Mouse (Mus musculus) forebrain, postnatal 0 days (tissue): ENCODE results near the gene Pdia5. TPM values are rescaled to one million over a fixed set of nuclear protein-coding genes. Genes with fewer than 3 reads are reported as not detected.

Experiments used
- ATAC-seq: fragments of 200-750 bp; cut with Nextera tagmentation; 2 replicates; pipeline ENCODE4 v1.8.0; 2017; ENCODE audit warnings: mild to moderate bottlenecking, moderate library complexity
- DNase-seq: peaks from one replicate; pipeline ENCODE4 v3.0.0-alpha.2; 2015
- H3K27ac ChIP-seq: fragments of 300-500 bp; sonication (generic); 2 replicates; pipeline ENCODE4 v1.5.1; 2014; ENCODE audit warnings: low read depth, mild to moderate bottlenecking, antibody characterized with exemption, low read length, moderate library complexity, mixed read lengths
- H3K27me3 ChIP-seq: fragments of 300-500 bp; sonication (generic); 2 replicates; pipeline ENCODE4 v1.6.1; 2014; ENCODE audit warnings: mild to moderate bottlenecking, low read length, mixed read lengths; ENCODE audit not compliant: insufficient read depth
- H3K36me3 ChIP-seq: fragments of 300-500 bp; sonication (generic); 2 replicates; pipeline ENCODE4 v1.6.1; 2014; ENCODE audit warnings: mild to moderate bottlenecking, moderate library complexity; ENCODE audit not compliant: insufficient read depth
- H3K4me1 ChIP-seq: fragments of 300-500 bp; sonication (generic); 2 replicates; pipeline ENCODE4 v1.6.1; 2014; ENCODE audit warnings: antibody characterized with exemption; ENCODE audit not compliant: insufficient read depth
- H3K4me2 ChIP-seq: fragments of 300-500 bp; sonication (generic); 2 replicates; pipeline ENCODE4 v1.6.1; 2014; ENCODE audit warnings: low read depth, mild to moderate bottlenecking, moderate library complexity
- H3K4me3 ChIP-seq: fragments of 300-500 bp; sonication (generic); 2 replicates; pipeline ENCODE4 v1.5.1; 2014; ENCODE audit warnings: low read depth, low read length, mixed read lengths
- H3K9ac ChIP-seq: fragments of 300-500 bp; sonication (generic); 2 replicates; pipeline ENCODE4 v1.6.1; 2014; ENCODE audit warnings: mild to moderate bottlenecking
- H3K9me3 ChIP-seq: fragments of 300-500 bp; sonication (generic); 2 replicates; pipeline ENCODE4 v1.6.1; 2016; ENCODE audit warnings: low read length
- CTCF ChIP-seq: sonication (generic); IDR thresholded peaks from 2 replicates; pipeline ENCODE4 v1.5.1; 2016; ENCODE audit warnings: antibody characterized with exemption, control low read depth, low read depth
- WGBS: fragments of 180-500 bp; shearing (Covaris S2); extraction: QIAGEN DNeasy Blood & Tissue Kit; methylation state at CpG from one replicate; pipeline ENCODE4 v1.1.7; 2014; 5-methylcytosine and 5-hydroxymethylcytosine counted together
- polyA plus RNA-seq: library from polyadenylated mRNA; unstranded; fragments of >200 nt; fragmentation: Nextera tagmentation; extraction: Ambion mirVana; gene quantifications from 2 replicates; pipeline ENCODE4 v1.2.1, GENCODE M21; 2015
- total RNA-seq: library from RNA; depleted of rRNA; stranded (reverse); fragments of >200 nt; gene quantifications from 2 replicates; pipeline ENCODE4 v1.2.3, GENCODE M21; 2014

Gene Pdia5
- total and polyA plus RNA-seq, 2 experiments from 2014 or later = 2.5 to 8.7 TPM

DNA sequence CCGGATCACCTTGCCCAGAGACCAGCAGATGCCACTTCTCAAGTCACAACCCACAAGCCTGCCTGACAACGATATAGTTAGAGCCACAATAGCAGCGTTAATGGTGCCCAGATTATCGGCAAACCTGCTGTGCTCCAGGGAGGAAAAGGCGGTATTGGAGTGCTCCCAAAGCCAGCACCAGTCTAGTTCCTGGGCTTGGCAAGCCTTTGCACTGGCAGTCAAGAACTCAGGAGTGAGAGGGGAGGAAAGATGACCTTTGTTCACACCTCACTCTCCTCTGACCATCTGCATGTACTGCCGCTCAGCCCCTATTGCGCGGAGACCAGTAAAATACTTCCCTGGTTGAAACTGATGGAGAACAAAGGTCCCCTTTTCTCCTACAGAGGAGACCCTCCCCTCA lies 19.7 kb downstream of the Pdia5 start:
- Histone ChIP-seq H3K9ac (no peak overlapping the region), H3K27ac (no peak overlapping the region), H3K27me3 (no peaks in the 10 kb centered on the region), H3K9me3 (no peaks in the 10 kb centered on the region), H3K4me3 (no peak overlapping the region), H3K36me3 (no peaks in the 10 kb centered on the region), H3K4me2 (no peak overlapping the region), H3K4me1 (no peaks in the 10 kb centered on the region; the same call in 1 of the 2 replicates)
- ATAC-seq (no peak), DNase-seq (no peak)
- WGBS = 69% methylated on average over 8 of the region's 8 CpGs
- no peak for TF ChIP-seq CTCF

DNA sequence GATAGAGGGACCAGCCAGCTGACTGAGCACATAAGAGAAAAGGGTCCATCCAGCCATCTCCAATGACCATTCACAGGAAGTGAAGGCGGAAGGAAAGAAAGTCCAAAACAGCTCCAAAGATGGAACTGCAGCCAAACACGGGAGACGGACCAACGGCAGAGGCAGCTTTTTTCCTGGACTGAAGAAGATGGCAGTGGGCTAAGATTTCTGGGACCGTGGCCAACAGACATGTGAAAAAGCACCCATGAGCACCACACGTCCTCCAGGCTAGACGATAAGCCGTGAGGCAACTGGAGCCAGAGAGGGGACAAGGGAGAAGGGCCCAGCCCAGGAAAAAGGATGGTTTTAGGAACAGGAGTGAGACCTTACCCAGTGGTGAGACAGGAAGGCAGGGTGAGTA lies 20.6 kb downstream of the Pdia5 start:
- DNase-seq = peak; percentile 42

DNA sequence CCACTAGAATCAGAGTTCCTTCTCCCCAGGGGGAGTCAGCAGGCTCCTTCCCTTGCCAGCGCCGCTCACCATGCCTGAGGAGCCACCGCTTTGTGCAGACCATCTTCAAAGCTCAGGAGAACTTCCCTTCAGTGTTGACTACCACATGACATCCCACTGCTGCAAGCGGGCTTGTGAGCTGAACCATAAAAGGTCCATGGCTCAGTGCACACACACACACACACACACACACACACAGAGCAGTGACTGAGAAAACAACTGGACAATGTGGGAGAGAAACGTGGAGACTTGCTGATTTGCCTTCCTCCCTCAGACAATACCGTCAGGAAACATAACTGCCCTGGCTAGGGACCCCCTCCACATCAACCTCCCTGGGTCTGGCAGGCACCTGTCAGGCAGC lies 21.7 kb downstream of the Pdia5 start:
- Histone ChIP-seq H3K36me3 (no peaks in the 10 kb centered on the region), H3K4me3 (no peak overlapping the region), H3K4me1 (peaks cover 6% of the 10 kb centered on the region), H3K4me2 (no peak overlapping the region), H3K9ac (no peak overlapping the region), H3K9me3 (no peaks in the 10 kb centered on the region), H3K27ac (no peak overlapping the region), H3K27me3 (no peaks in the 10 kb centered on the region)
- no peak for ATAC-seq
- no peak for DNase-seq
- WGBS = 78% methylated on average over 6 of the region's 6 CpGs
- no peak for TF ChIP-seq CTCF

More for the DNA sequence above, 20.6 kb downstream of the Pdia5 start:
- 49% methylated on average over 8 of the region's 8 CpGs for WGBS
- Histone ChIP-seq H3K36me3 (no peaks in the 10 kb centered on the region), H3K27ac (no peak overlapping the region), H3K9ac (no peak overlapping the region), H3K9me3 (no peaks in the 10 kb centered on the region), H3K4me2 (no peak overlapping the region), H3K27me3 (no peaks in the 10 kb centered on the region), H3K4me1 (peaks cover 2% of the 10 kb centered on the region), H3K4me3 (no peak overlapping the region)
- ATAC-seq = no peak
- no peak for TF ChIP-seq CTCF

DNA sequence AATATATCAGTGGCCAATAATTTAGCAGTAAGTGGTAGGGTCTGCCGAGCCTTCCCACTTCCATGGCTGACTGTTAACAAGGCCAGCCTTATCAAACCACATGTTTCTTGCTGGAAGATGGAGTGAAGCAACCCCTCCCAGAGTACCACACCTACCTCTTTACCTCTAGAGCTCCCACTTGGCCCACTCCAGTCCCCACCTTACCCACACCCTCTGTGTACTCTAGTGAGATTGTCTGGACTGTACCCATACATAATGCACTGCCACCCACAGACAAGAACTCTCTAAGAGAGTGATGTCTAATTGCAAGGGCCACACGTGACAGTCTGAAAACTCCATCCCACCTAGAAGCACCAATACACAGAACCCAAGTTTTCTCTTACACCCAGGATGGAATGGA lies 23.6 kb downstream of the Pdia5 start:
- Histone ChIP-seq H3K4me2 (no peak overlapping the region), H3K27me3 (no peaks in the 10 kb centered on the region), H3K27ac (no peak overlapping the region), H3K4me1 (peaks cover 6% of the 10 kb centered on the region), H3K36me3 (peaks cover 2% of the 10 kb centered on the region; the same call in 1 of the 2 replicates), H3K9ac (no peak overlapping the region), H3K4me3 (no peak overlapping the region), H3K9me3 (no peaks in the 10 kb centered on the region)
- WGBS = 90% methylated on average over 2 of the region's 2 CpGs
- TF ChIP-seq CTCF = no peak
- DNase-seq (no peak), ATAC-seq (no peak)

DNA sequence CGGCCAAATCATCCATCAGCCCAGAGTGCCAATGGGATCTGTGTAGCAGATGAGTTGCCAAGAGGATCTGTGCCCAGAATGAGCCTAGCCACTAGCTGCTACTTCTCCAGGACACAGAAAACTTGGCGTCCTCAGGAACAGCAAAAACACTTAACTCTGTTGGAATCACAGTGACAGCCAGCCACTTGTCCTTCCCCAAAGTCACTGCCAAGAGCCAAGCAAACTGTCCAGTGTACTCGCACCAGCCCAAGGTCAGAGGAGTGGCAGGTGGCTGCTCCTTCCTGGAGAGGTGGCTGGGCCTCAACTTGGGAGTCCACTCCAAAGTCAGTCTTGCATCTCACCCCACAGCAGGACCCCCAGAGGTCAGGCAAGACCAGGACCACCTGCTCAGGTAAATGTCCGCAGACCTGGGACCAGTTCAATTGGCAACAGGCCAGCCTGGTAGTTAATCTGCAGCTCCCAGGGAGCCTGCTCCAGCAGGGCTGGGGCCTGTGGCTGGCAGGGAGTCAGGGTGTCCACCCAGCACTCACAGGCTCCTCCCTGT lies 24.8 kb downstream of the Pdia5 start:
- H3K9ac ChIP-seq = no peak overlapping the region

DNA sequence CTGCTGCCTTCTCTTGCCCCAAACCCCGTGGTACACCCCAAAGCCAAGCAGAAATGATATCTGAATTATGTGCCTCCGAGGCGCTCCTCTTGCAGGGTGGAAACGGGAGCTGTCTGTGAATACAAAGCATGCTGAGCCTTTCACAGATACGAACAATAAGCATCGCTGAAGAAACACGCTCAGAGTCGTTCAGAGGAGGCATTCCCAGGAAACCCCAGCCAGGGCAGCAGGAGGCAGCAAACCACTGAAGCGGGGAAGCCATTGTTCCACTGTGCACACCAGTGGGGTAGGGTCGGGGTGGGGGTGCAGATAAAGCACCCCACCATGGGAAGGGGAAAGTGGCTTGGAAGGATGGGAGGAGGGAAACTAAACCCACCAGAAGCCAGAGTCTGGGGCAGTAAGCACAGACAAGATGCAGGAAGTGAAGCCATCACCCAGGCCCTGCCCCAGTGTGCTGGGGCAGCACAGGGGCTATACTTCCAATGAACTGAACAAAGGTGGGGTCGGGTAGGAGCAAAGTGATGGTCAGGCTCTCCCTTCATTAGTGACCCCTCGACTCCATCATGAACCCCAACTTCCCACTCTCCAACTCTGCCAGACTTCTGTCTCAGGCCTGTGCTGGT lies 25.9 kb downstream of the Pdia5 start:
- peak; percentile 46 for TF ChIP-seq CTCF
- Histone ChIP-seq H3K27me3 (no peaks in the 10 kb centered on the region), H3K4me2 (no peak overlapping the region), H3K36me3 (peaks cover 2% of the 10 kb centered on the region; the same call in 1 of the 2 replicates), H3K9ac (no peak overlapping the region), H3K4me3 (no peak overlapping the region), H3K4me1 (peaks cover 6% of the 10 kb centered on the region; the same call in 1 of the 2 replicates), H3K9me3 (no peaks in the 10 kb centered on the region), H3K27ac (0 out of 2 replicates have a peak overlapping the region, but pooled peaks have one; percentile 45)
- DNase-seq = peak; percentile 53
- 13% methylated on average over 12 of the region's 12 CpGs for WGBS
- peak; percentile 79 for ATAC-seq

More for the DNA sequence above, 24.8 kb downstream of the Pdia5 start:
- TF ChIP-seq CTCF = no peak
- Histone ChIP-seq H3K4me2 (no peak overlapping the region), H3K4me3 (no peak overlapping the region), H3K36me3 (peaks cover 2% of the 10 kb centered on the region; the same call in 1 of the 2 replicates), H3K27ac (no peak overlapping the region), H3K27me3 (no peaks in the 10 kb centered on the region), H3K4me1 (peaks cover 6% of the 10 kb centered on the region), H3K9me3 (no peaks in the 10 kb centered on the region)
- ATAC-seq = 0 out of 2 replicates have a peak, but pooled peaks have one; percentile 12
- whole genome bisulfite sequencing = 60% methylated on average over 4 of the region's 4 CpGs
- peak; percentile 35 for DNase-seq

DNA sequence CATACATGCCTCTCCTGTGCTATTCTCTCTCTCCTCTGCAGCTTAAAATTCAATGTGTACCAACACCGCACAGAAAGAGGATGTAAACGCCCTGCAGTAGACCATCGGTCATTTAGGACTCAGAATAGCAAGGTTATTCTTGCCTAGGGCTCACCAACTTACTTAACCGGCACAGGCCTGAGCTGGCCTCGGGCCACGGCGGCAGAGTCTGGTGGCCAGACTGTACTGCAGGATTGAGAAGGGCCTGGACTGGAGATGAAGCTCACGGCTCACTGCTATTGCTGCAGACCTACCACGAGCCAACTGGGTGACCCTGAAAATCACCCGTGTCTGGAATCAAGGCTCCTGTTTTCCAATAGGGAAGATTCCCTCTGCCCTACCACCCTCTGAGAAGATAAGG lies 27.0 kb downstream of the Pdia5 start:
- 85% methylated on average over 10 of the region's 10 CpGs for WGBS
- H3K4me1 ChIP-seq = peaks cover 6% of the 10 kb centered on the region; the same call in 1 of the 2 replicates
- no peak for ATAC-seq
- DNase-seq = no peak
- H3K4me2 ChIP-seq = no peak overlapping the region
- TF ChIP-seq CTCF = no peak
- H3K27me3 ChIP-seq = no peaks in the 10 kb centered on the region
- peaks cover 2% of the 10 kb centered on the region; the same call in 1 of the 2 replicates for H3K36me3 ChIP-seq
- no peak overlapping the region for H3K9ac ChIP-seq
- no peak overlapping the region for H3K27ac ChIP-seq
- H3K9me3 ChIP-seq = no peaks in the 10 kb centered on the region
- H3K4me3 ChIP-seq = no peak overlapping the region
